Mouse (Mus musculus) midbrain, postnatal 0 days (tissue): ENCODE measurements around the gene Bpifa1. TPM values are rescaled to one million over a fixed set of nuclear protein-coding genes. Genes with fewer than 3 reads are reported as not detected.
"Not testable (repeated sequence)": the region's sequence is repeated elsewhere in the genome, so short reads cannot be mapped to it uniquely, and the experiment has no call there.

Experiments
- ATAC-seq: fragments of 200-750 bp; cut with Nextera tagmentation; 2 replicates; pipeline ENCODE4 v1.8.0; 2017; ENCODE audit warnings: moderate number of reproducible peaks, mild to moderate bottlenecking, moderate TSS enrichment, moderate library complexity; ENCODE audit not compliant: low FRiP score
- DNase-seq: peaks from one replicate; pipeline ENCODE4 v3.0.0-alpha.2; 2015; ENCODE audit warnings: low spot score
- H3K27ac ChIP-seq: fragments of 300-500 bp; sonication (generic); 2 replicates; pipeline ENCODE4 v1.5.1; 2014; ENCODE audit warnings: low read depth, mild to moderate bottlenecking, low read length, mixed read lengths
- H3K27me3 ChIP-seq: fragments of 300-500 bp; sonication (generic); 2 replicates; pipeline ENCODE4 v1.6.1; 2014; ENCODE audit warnings: low read length, control low read depth, mixed read lengths; ENCODE audit not compliant: insufficient read depth
- H3K36me3 ChIP-seq: fragments of 300-500 bp; sonication (generic); 2 replicates; pipeline ENCODE4 v1.6.1; 2014; ENCODE audit warnings: low read length, control low read depth, mixed read lengths; ENCODE audit not compliant: insufficient read depth
- H3K4me1 ChIP-seq: fragments of 300-500 bp; sonication (generic); 2 replicates; pipeline ENCODE4 v1.6.1; 2014; ENCODE audit warnings: mild to moderate bottlenecking, control low read depth, antibody characterized with exemption, low read length, mixed read lengths; ENCODE audit not compliant: insufficient read depth
- H3K4me2 ChIP-seq: fragments of 300-500 bp; sonication (generic); 2 replicates; pipeline ENCODE4 v1.6.1; 2014; ENCODE audit warnings: low read depth, mild to moderate bottlenecking, low read length, mixed read lengths; ENCODE audit not compliant: poor library complexity, severe bottlenecking
- H3K4me3 ChIP-seq: fragments of 300-500 bp; sonication (generic); 2 replicates; pipeline ENCODE4 v1.5.1; 2014; ENCODE audit warnings: low read depth, mild to moderate bottlenecking, low read length, moderate library complexity
- H3K9ac ChIP-seq: fragments of 300-500 bp; sonication (generic); replicated peaks from 2 replicates; pipeline ENCODE4 v1.6.1; 2014; ENCODE audit warnings: mild to moderate bottlenecking, low read length, moderate library complexity, mixed read lengths; ENCODE audit not compliant: poor library complexity, severe bottlenecking
- H3K9me3 ChIP-seq: fragments of 300-500 bp; sonication (generic); 2 replicates; pipeline ENCODE4 v1.6.1; 2016; ENCODE audit warnings: low read length, control low read depth
- CTCF ChIP-seq: IDR thresholded peaks from 2 replicates; pipeline ENCODE4 v1.5.1; 2016; ENCODE audit warnings: antibody characterized with exemption, mild to moderate bottlenecking
- WGBS: fragments of 180-500 bp; shearing (Covaris S2); extraction: QIAGEN DNeasy Blood & Tissue Kit; methylation state at CpG from one replicate; pipeline ENCODE4 v1.1.7; 2014; 5-methylcytosine and 5-hydroxymethylcytosine counted together
- polyA plus RNA-seq: library from polyadenylated mRNA; unstranded; fragments of >200 nt; fragmentation: Nextera tagmentation; extraction: Ambion mirVana; gene quantifications from 2 replicates; pipeline ENCODE4 v1.2.1, GENCODE M21; 2015
- total RNA-seq: library from RNA; depleted of rRNA; stranded (reverse); fragments of >200 nt; gene quantifications from 2 replicates; pipeline ENCODE4 v1.2.3, GENCODE M21; 2014

Gene Bpifa1
- total and polyA plus RNA-seq, 2 experiments from 2014 or later = 0.42 to 1.1 TPM

DNA sequence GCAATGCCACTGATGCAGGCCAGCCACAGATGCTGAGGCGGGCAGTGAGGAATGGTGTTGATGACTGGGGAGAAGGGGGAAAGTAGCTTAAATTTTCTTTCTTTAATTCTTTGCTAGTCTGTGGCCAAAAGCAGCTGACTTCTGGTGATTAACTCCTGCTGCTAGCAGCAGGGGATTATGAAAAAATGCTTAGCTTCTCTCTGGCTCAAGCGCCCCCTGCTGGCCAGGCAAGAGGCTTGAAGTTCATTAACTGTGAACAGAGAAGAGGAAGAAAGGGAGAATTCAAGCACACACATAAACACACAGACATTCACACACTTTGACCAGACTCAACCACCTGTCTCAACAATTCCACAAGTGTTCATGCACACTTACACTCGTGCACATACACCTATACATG, 15.8 kb downstream of the Bpifa1 start:
- Histone ChIP-seq H3K9ac (no peak overlapping the region), H3K27ac (no peak overlapping the region), H3K4me1 (no peaks in the 10 kb centered on the region), H3K36me3 (no peaks in the 10 kb centered on the region), H3K9me3 (no peaks in the 10 kb centered on the region), H3K4me2 (no peak overlapping the region), H3K4me3 (no peak overlapping the region), H3K27me3 (no peaks in the 10 kb centered on the region)
- DNase-seq (peak; percentile 32), ATAC-seq (no peak)
- 39% methylated on average over 3 of the region's 3 CpGs for WGBS
- TF ChIP-seq CTCF = peak; percentile 75

DNA sequence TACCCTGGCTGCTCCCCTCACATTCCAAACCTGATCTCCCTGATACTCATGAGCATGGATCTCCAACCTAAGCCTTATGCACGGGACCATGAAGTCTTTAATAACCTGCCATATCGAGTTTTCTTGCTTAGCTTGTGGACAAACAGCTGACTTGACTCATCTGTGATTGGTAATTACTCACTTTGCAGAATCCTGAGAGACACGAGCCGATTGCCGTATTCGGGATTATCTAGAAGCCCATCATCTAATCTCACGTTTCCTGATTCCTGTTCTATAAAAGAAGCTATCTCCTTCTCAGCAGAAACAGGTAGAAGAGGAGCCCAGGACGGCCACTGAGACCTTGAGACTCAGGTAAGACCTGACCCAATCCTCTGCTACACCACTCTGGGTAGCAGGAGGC, 19.6 kb downstream of the Bpifa1 start, which contains the start of gene Bpifa5:
Bpifa5 (plus strand) TSS at position 301 of the 400 bp plus-strand sequence.
- Histone ChIP-seq H3K4me3 (no peak within 1 kb of the TSS), H3K4me2 (no peak within 1 kb of the TSS), H3K36me3 (no peaks in the 10 kb centered on the region), H3K4me1 (no peaks in the 10 kb centered on the region), H3K9ac (no peak within 1 kb of the TSS), H3K9me3 (no peaks in the 10 kb centered on the region), H3K27me3 (no peaks in the 10 kb centered on the region), H3K27ac (no peak within 1 kb of the TSS)
- 76% methylated on average over 8 of the region's 8 CpGs for WGBS
- TF ChIP-seq CTCF = no peak
- ATAC-seq = no peak
- no peak for DNase-seq

DNA sequence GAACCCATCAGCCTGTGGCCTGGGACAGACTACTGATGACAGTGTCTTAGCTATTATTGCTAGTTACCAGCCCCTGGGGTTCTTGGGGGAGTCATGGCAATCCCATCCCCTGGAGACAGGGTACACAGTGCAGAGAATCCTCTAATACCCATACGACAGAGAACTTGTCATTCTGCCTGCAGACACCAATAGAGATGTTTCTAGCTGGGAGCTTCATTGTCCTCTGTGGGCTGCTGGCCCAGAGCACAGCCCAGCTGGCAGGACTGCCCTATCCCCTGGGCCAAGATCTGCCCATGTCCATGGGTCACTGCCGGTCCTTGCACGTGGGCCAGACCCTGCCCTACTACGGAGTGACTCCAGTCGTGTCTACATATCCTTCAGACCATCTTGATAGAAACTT, 20.6 kb downstream of the Bpifa1 start:
- no peak overlapping the region for H3K4me3 ChIP-seq
- TF ChIP-seq CTCF = no peak
- DNase-seq = peak; percentile 41
- no peaks in the 10 kb centered on the region for H3K4me1 ChIP-seq
- H3K36me3 ChIP-seq = no peaks in the 10 kb centered on the region
- H3K4me2 ChIP-seq = no peak overlapping the region
- ATAC-seq = peak; percentile 69
- H3K9me3 ChIP-seq = no peaks in the 10 kb centered on the region
- H3K27me3 ChIP-seq = no peaks in the 10 kb centered on the region
- H3K9ac ChIP-seq = no peak overlapping the region
- WGBS = 75% methylated on average over 5 of the region's 5 CpGs
- H3K27ac ChIP-seq = no peak overlapping the region

DNA sequence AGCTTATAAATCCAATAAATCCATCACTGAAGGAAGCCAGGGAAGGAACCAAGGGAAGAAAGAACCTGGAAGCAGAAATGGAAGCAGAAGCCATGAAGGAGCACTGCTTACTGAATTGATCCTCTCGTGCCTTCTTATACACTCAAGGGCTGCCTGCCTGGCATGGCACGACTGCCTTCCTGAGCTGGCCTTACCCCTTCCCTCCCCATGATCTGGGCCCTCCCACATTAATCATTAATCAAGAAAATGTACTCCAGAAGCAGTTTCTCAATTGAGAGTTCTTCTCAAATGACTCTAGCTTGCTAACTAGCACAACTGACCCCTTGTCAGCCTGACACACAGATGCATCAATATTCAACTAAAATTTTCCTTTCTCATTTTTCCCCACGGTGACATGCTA, 26.5 kb downstream of the Bpifa1 start:
- DNase-seq (no peak), ATAC-seq (no peak)
- 85% methylated on average over 3 of the region's 3 CpGs for WGBS
- H3K27me3 ChIP-seq = no peaks in the 10 kb centered on the region
- H3K4me1 ChIP-seq = no peaks in the 10 kb centered on the region
- H3K9me3 ChIP-seq = no peaks in the 10 kb centered on the region
- no peak overlapping the region for H3K4me3 ChIP-seq
- TF ChIP-seq CTCF = no peak
- no peaks in the 10 kb centered on the region for H3K36me3 ChIP-seq
- H3K4me2 ChIP-seq = no peak overlapping the region
- no peak overlapping the region for H3K9ac ChIP-seq
- H3K27ac ChIP-seq = no peak overlapping the region

DNA sequence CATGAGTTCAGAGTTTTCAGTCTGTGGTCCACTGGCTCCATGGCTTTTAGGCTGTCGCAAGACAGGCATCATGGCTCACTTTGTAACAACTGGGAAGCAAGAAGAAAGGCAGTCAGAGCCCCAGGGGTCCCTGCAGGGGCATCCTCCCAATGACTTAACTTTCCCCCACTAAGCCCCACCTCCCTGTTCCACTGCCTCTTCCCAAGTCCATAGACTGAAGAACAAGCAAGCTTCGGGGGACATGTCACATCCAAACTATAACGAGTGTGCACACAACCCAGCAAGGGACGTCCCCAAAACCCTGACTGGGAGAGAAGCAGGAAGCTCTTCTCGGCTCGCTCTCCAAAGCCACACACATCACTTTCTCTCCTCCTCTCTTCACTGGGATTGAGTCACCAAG, 28.9 kb downstream of the Bpifa1 start:
- DNase-seq (no peak), ATAC-seq (no peak)
- H3K27ac ChIP-seq = no peak overlapping the region
- H3K36me3 ChIP-seq = no peaks in the 10 kb centered on the region
- H3K27me3 ChIP-seq = no peaks in the 10 kb centered on the region
- H3K4me1 ChIP-seq = no peaks in the 10 kb centered on the region
- no peak overlapping the region for H3K9ac ChIP-seq
- TF ChIP-seq CTCF = no peak
- H3K9me3 ChIP-seq = no peaks in the 10 kb centered on the region
- WGBS = 72% methylated on average over 6 of the region's 6 CpGs
- no peak overlapping the region for H3K4me3 ChIP-seq
- no peak overlapping the region for H3K4me2 ChIP-seq

DNA sequence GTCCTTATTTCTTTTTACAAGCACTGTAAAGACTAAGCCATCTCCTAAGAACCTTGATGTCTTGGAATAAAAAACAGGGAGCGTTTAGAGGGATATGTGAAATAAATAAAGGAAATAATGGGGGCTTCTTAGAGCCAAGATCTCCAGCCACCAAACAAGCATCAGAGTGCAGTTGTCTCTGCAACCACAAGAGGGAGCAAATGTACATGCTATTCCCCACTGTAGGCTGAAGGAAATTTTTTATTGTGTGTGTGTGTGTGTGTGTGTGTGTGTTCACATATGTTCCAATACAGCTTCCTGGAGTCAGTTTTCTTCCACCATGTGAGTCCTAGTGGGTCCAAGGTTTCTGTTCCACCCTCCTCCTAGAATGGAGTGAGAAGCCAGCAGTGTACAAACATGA, 30.6 kb downstream of the Bpifa1 start:
- DNase-seq (peak; percentile 73), ATAC-seq (no peak)
- Histone ChIP-seq H3K36me3 (no peaks in the 10 kb centered on the region), H3K9ac (no peak overlapping the region), H3K4me2 (no peak overlapping the region), H3K9me3 (no peaks in the 10 kb centered on the region), H3K27me3 (no peaks in the 10 kb centered on the region), H3K4me3 (no peak overlapping the region), H3K27ac (no peak overlapping the region), H3K4me1 (no peaks in the 10 kb centered on the region)
- 45% methylated on average over 1 of the region's 1 CpGs for WGBS
- TF ChIP-seq CTCF = peak; percentile 82

DNA sequence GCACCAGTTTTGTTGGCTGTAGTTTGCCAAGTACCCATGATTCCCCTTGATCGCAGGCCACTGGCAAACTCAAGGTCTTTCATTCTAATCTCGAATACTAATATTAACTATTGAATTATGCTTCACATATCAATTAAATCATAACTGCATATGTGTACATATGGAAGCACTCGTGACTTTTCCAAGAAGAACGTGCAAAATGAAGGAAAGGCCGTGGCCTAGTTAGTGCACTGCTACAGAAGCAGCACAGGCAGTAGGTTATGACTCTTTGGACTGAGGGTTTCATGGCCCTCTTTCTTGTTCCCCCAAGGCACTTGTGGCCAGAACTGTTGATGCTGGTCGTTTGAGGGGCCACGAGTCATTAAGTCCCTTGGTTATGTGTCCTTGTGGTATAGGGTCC, 39.2 kb downstream of the Bpifa1 start:
- ATAC-seq = not testable (repeated sequence)

DNA sequence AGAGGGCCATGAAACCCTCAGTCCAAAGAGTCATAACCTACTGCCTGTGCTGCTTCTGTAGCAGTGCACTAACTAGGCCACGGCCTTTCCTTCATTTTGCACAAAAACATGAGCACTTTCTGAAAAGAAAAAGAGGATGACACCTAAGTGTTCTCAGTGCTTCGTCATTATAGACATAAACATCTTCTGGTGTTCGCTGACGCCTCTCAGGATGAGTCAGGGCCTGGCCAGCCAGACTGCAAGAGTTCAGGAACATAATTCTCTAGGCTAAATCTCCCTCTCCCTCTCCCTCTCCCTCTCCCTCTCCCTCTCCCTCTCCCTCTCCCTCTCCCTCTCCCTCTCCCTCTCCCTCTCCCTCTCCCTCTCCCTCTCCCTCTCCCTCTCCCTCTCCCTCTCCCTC, 40.4 kb downstream of the Bpifa1 start:
- H3K4me2 ChIP-seq, H3K27ac ChIP-seq, H3K9me3 ChIP-seq, H3K4me1 ChIP-seq, H3K27me3 ChIP-seq, ATAC-seq, H3K9ac ChIP-seq, H3K4me3 ChIP-seq, DNase-seq, H3K36me3 ChIP-seq: not testable (repeated sequence)
- WGBS = 80% methylated on average over 4 of the region's 4 CpGs

More for the DNA sequence above, 39.2 kb downstream of the Bpifa1 start:
- H3K9me3 ChIP-seq, H3K9ac ChIP-seq, H3K4me2 ChIP-seq, H3K4me1 ChIP-seq, H3K4me3 ChIP-seq, H3K27ac ChIP-seq, H3K27me3 ChIP-seq, H3K36me3 ChIP-seq, DNase-seq: not testable (repeated sequence)
- 84% methylated on average over 7 of the region's 7 CpGs for WGBS
